Mouse (Mus musculus) urinary bladder, postnatal 14 days (tissue): ENCODE data around the gene Gm29427.

ENCODE experiments used
- DNase-seq: peaks from one replicate; pipeline ENCODE4 v3.0.0; 2021; ENCODE audit warnings: low spot score

The Gm29427 gene

GRCm38 (mm10) chr1:130715561-130716217 lies at the start of gene Gm29427:
Gm29427 (minus strand) TSS chr1:130715799.
- peak; percentile 95 for DNase-seq

GRCm38 (mm10) chr1:130764027-130764461 lies 48.4 kb upstream of the Gm29427 start:
- peak; percentile 81 for DNase-seq

GRCm38 (mm10) chr1:130762045-130762760 lies 46.6 kb upstream of the Gm29427 start:
- no peak for DNase-seq

- DNase-seq: no peak
Observed at GRCm38 (mm10) chr1:130761597-130761996, 46.0 kb upstream of the Gm29427 start.

GRCm38 (mm10) chr1:130759689-130760088 lies 44.1 kb upstream of the Gm29427 start:
- no peak for DNase-seq

- no peak for DNase-seq
Observed at GRCm38 (mm10) chr1:130746819-130747218, 31.2 kb upstream of the Gm29427 start.

- no peak for DNase-seq
Observed at GRCm38 (mm10) chr1:130745591-130745990, 30.0 kb upstream of the Gm29427 start.

GRCm38 (mm10) chr1:130744961-130745360 lies 29.4 kb upstream of the Gm29427 start:
- DNase-seq: no peak

- DNase-seq: no peak
Observed at GRCm38 (mm10) chr1:130744217-130744616, 28.6 kb upstream of the Gm29427 start.

- no peak for DNase-seq
Observed at GRCm38 (mm10) chr1:130743775-130744174, 28.2 kb upstream of the Gm29427 start.

GRCm38 (mm10) chr1:130742201-130742600 lies 26.6 kb upstream of the Gm29427 start:
- no peak for DNase-seq

GRCm38 (mm10) chr1:130740781-130741720 lies 25.5 kb upstream of the Gm29427 start:
- peak; percentile 43 for DNase-seq

- DNase-seq: no peak
Observed at GRCm38 (mm10) chr1:130740227-130740648, 24.6 kb upstream of the Gm29427 start.

GRCm38 (mm10) chr1:130739636-130740035 lies 24.0 kb upstream of the Gm29427 start:
- no peak for DNase-seq

GRCm38 (mm10) chr1:130738551-130739106 lies 23.0 kb upstream of the Gm29427 start:
- DNase-seq: no peak

- no peak for DNase-seq
Observed at GRCm38 (mm10) chr1:130737916-130738315, 22.3 kb upstream of the Gm29427 start.

- no peak for DNase-seq
Observed at GRCm38 (mm10) chr1:130737411-130737881, 21.8 kb upstream of the Gm29427 start.

- no peak for DNase-seq
Observed at GRCm38 (mm10) chr1:130734852-130735251, 19.3 kb upstream of the Gm29427 start.

GRCm38 (mm10) chr1:130734452-130734851 lies 18.9 kb upstream of the Gm29427 start:
- no peak for DNase-seq

- peak; percentile 64 for DNase-seq
Observed at GRCm38 (mm10) chr1:130733671-130734070, 18.1 kb upstream of the Gm29427 start.

GRCm38 (mm10) chr1:130732706-130733658 lies 17.4 kb upstream of the Gm29427 start:
- DNase-seq: no peak
